Mouse (Mus musculus) liver, embryonic 14.5 days (tissue): ENCODE measurements around the gene Adgrb2. TPM values are rescaled to one million over a fixed set of nuclear protein-coding genes. Genes with fewer than 3 reads are reported as not detected.

Experiments used
- ATAC-seq: fragments of 200-750 bp; cut with Nextera tagmentation; 2 replicates; pipeline ENCODE4 v1.8.0; 2017; ENCODE audit warnings: moderate number of reproducible peaks, mild to moderate bottlenecking, moderate library complexity; ENCODE audit not compliant: insufficient read depth
- DNase-seq, 3 experiments: peaks; one replicate each; pipeline ENCODE4 v3.0.0-alpha.2; 2012 to 2013; ENCODE audit warnings: low read depth in 3 of 3, low spot score in 3 of 3
- H3K27ac ChIP-seq: fragments of 300-500 bp; sonication (generic); 2 replicates; pipeline ENCODE4 v1.5.1; 2014; ENCODE audit warnings: moderate library complexity, mild to moderate bottlenecking, control low read depth, inconsistent platforms
- H3K27me3 ChIP-seq: fragments of 300-500 bp; sonication (generic); 2 replicates; pipeline ENCODE4 v1.6.1; 2014; ENCODE audit warnings: mild to moderate bottlenecking, low read length, moderate library complexity; ENCODE audit not compliant: control insufficient read depth, insufficient read depth
- H3K36me3 ChIP-seq: fragments of 300-500 bp; sonication (generic); replicated peaks from 2 replicates; pipeline ENCODE4 v1.6.1; 2014; ENCODE audit warnings: low read depth; ENCODE audit not compliant: control insufficient read depth, insufficient read depth
- H3K4me1 ChIP-seq, 2 experiments: fragments of 200-500 bp in 1 of 2; fragments of 300-500 bp in 1 of 2; sonication (generic) in 1 of 2; replicated peaks; 2 replicates each; pipeline ENCODE4 v1.6.1; 2012 to 2014; ENCODE audit warnings: antibody characterized with exemption in 1 of 2, inconsistent platforms in 1 of 2, low read length in 1 of 2; ENCODE audit not compliant: control insufficient read depth in 2 of 2, insufficient read depth in 2 of 2
- H3K4me2 ChIP-seq: fragments of 300-500 bp; sonication (generic); 2 replicates; pipeline ENCODE4 v1.6.1; 2014; ENCODE audit warnings: low read depth, mild to moderate bottlenecking, control low read depth, moderate library complexity
- H3K4me3 ChIP-seq, 2 experiments: fragments of 200-500 bp in 1 of 2; fragments of 300-500 bp in 1 of 2; sonication (generic) in 1 of 2; 2 replicates each; pipeline ENCODE4 v1.5.1; 2012 to 2014; ENCODE audit warnings: low read depth in 2 of 2, low read length in 2 of 2, mild to moderate bottlenecking in 2 of 2, control low read depth in 1 of 2, inconsistent platforms in 1 of 2, moderate library complexity in 1 of 2; ENCODE audit not compliant: insufficient read depth in 1 of 2
- H3K9ac ChIP-seq: fragments of 300-500 bp; sonication (generic); replicated peaks from 2 replicates; pipeline ENCODE4 v1.6.1; 2014; ENCODE audit warnings: mild to moderate bottlenecking, control low read depth, moderate library complexity
- H3K9me3 ChIP-seq: fragments of 300-500 bp; sonication (generic); 2 replicates; pipeline ENCODE4 v1.6.1; 2016; ENCODE audit warnings: low read length, mixed read lengths; ENCODE audit not compliant: control insufficient read depth
- CTCF ChIP-seq: IDR thresholded peaks from 2 replicates; pipeline ENCODE4 v1.5.1; 2016; ENCODE audit warnings: antibody characterized with exemption, low read depth, control low read depth
- EP300 ChIP-seq: IDR thresholded peaks from 2 replicates; pipeline ENCODE4 v1.6.1; 2016; ENCODE audit warnings: antibody characterized with exemption, low read depth
- whole genome bisulfite sequencing: fragments of 180-500 bp; shearing (Covaris S2); extraction: QIAGEN DNeasy Blood & Tissue Kit; methylation state at CpG from one replicate; pipeline ENCODE4 v1.1.7; 2014; ENCODE audit not compliant: insufficient replicate concordance; 5-methylcytosine and 5-hydroxymethylcytosine counted together
- polyA plus RNA-seq, 2 experiments: library from polyadenylated mRNA; depleted of rRNA in 1 of 2; stranded (reverse) in 1 of 2; unstranded in 1 of 2; fragments of >200 nt; fragmentation: Nextera tagmentation in 1 of 2; extraction: Ambion mirVana in 1 of 2; gene quantifications; 2 replicates each; pipeline versions ENCODE4 v1.2.1 to v1.2.3; 2012 to 2014

Gene Adgrb2
- polyA plus RNA-seq (2012; rRNA removed) (0.22 and 0.24 TPM in 2 replicates), polyA plus RNA-seq (2014; fragmentation: Nextera tagmentation; extraction: Ambion mirVana) (0.15 TPM in 1 of 2 replicates, not detected in the other)

DNA sequence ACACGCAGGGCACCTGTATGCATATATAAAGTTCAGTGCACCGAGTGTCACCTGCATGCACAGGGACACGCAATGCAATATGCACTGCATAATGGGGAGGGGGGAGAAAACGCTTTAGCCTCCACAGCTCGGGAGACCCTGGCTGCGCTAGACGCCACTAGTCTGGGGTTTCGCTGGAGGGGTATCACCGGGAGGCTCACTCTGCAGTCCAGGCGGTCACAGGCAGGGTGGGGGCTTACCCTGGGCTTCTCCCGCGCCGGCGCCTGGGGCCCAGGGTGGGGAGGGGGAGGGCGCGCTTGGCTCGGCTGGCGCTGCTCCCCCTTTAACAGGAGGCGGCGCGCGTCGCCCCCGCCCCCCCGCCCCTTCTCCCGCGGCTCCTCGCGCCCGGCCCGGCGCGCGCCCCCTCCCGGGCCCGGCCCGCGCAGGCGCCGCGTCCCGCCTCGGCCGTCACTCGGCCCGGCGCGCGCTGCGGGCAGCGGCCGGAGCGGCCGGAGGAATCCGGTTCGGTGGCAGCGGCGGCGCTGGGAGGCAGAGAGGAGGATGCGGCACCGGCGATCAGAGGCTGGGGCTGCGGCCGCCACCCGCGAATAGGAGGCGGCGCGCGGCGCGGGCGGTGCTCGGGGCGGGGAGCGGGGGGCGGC lies at the start of gene Adgrb2:
TSS of gene Adgrb2 (plus strand) at position 450 of the 641 bp plus-strand sequence.
- H3K4me3 ChIP-seq: peak within 1 kb of the TSS in 1 of 2 experiments; percentile 17; a peak in 2 of 4 replicates
- TF ChIP-seq CTCF (no peak), EP300 (no peak)
- WGBS: 1% methylated on average over 51 of the region's 77 CpGs
- H3K27me3 ChIP-seq: peaks cover 82% of the 10 kb centered on the region
- peak within 1 kb of the TSS; percentile 38 for H3K4me2 ChIP-seq
- no peaks in the 10 kb centered on the region for H3K4me1 ChIP-seq
- no peaks in the 10 kb centered on the region for H3K9me3 ChIP-seq
- DNase-seq: no peak
- ATAC-seq: no peak
- no peaks in the 10 kb centered on the region for H3K36me3 ChIP-seq
- no peak within 1 kb of the TSS for H3K9ac ChIP-seq
- H3K27ac ChIP-seq: no peak within 1 kb of the TSS

DNA sequence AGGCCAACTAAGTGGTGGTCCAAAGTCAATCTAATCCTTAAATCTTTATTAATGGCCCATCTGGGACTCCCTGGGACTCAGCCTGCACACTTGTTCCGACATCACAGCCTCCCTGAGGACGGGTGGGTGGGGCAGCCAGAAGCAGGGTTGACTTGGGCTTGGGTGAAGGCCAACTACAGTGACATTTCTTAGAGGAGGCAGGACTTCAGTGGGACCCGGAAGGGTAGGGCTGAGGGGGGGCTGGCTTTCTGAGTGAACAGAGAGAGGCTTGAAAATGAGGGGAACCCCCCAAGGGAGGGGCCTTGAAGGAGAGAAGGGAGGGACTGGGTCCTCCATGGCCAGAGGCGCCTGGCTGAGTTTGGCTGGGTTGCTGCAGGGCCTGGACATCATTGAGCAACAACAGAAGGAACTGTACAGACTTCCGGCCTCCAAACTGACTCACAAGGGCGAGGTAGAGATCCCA lies 33.3 kb upstream of the Adgrb2 start:
- H3K27ac ChIP-seq: no peak overlapping the region
- WGBS: 59% methylated on average over 6 of the region's 6 CpGs
- DNase-seq (no peak), ATAC-seq (no peak)
- no peaks in the 10 kb centered on the region; the same call in 1 of the 2 replicates for H3K27me3 ChIP-seq
- H3K36me3 ChIP-seq: no peaks in the 10 kb centered on the region
- TF ChIP-seq CTCF (no peak), EP300 (no peak)
- no peak overlapping the region for H3K9ac ChIP-seq
- H3K4me2 ChIP-seq: no peak overlapping the region
- H3K4me1 ChIP-seq: no peaks in the 10 kb centered on the region
- no peak overlapping the region for H3K4me3 ChIP-seq
- no peaks in the 10 kb centered on the region for H3K9me3 ChIP-seq

DNA sequence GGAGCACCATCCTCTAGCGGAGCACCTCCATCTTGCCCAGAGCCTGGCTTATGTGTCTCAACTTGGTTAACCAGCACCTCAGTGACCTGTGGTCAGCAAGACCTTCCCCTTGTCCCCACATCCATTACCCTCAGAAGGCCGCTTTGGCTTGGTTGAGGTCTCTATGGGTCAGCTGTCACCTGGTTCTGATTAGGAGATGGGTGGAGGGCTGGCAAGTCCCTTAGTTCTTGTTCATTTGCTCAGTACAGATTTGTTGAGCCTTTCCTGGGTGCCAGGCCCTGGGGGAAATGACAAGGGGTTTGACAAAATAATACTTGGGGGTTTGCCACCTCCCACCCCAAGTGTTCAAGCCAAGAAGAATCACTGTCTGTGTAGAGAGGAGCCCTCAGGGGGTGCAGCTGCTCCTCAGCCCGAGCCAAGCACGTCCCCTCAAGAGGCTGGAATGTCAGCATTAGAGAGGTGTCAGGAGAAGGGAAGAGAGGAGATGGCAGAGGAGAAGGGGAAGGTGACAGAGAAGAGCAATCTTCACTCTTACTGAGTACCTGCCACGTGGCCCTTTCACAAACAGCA lies 32.3 kb upstream of the Adgrb2 start:
- no peak overlapping the region for H3K4me2 ChIP-seq
- 39% methylated on average over 5 of the region's 5 CpGs for WGBS
- no peaks in the 10 kb centered on the region for H3K36me3 ChIP-seq
- no peak overlapping the region for H3K9ac ChIP-seq
- TF ChIP-seq CTCF (no peak), EP300 (no peak)
- no peaks in the 10 kb centered on the region for H3K9me3 ChIP-seq
- no peaks in the 10 kb centered on the region for H3K4me1 ChIP-seq
- no peaks in the 10 kb centered on the region; the same call in 1 of the 2 replicates for H3K27me3 ChIP-seq
- H3K4me3 ChIP-seq: no peak overlapping the region
- H3K27ac ChIP-seq: no peak overlapping the region
- no peak for DNase-seq
- ATAC-seq: no peak

DNA sequence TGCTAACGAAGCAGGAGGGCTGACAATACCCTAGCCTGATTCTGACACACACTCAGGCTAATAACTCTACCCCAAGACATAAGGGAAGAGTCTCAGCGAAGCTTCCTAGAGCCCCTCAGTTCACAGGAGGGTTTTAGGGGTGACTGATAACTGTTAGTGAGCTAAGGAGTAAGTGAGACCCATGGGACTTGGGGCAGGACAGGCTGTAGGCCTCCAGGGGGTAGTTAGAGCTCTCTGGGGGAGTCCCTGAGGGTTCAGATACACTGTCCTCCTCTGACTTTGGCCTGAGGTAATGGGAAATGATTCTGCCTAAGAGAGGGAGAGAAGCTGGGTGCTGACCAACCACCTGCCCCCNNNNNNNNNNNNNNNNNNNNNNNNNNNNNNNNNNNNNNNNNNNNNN lies 30.1 kb upstream of the Adgrb2 start:
- Histone ChIP-seq H3K36me3 (no peaks in the 10 kb centered on the region), H3K9ac (no peak overlapping the region), H3K27ac (no peak overlapping the region), H3K4me1 (no peaks in the 10 kb centered on the region), H3K9me3 (no peaks in the 10 kb centered on the region), H3K4me2 (no peak overlapping the region), H3K27me3 (no peaks in the 10 kb centered on the region), H3K4me3 (no peak overlapping the region)
- TF ChIP-seq CTCF: no peak
- TF ChIP-seq EP300: no peak
- ATAC-seq (no peak), DNase-seq (no peak)
- 45% methylated on average over 2 of the region's 2 CpGs for WGBS

DNA sequence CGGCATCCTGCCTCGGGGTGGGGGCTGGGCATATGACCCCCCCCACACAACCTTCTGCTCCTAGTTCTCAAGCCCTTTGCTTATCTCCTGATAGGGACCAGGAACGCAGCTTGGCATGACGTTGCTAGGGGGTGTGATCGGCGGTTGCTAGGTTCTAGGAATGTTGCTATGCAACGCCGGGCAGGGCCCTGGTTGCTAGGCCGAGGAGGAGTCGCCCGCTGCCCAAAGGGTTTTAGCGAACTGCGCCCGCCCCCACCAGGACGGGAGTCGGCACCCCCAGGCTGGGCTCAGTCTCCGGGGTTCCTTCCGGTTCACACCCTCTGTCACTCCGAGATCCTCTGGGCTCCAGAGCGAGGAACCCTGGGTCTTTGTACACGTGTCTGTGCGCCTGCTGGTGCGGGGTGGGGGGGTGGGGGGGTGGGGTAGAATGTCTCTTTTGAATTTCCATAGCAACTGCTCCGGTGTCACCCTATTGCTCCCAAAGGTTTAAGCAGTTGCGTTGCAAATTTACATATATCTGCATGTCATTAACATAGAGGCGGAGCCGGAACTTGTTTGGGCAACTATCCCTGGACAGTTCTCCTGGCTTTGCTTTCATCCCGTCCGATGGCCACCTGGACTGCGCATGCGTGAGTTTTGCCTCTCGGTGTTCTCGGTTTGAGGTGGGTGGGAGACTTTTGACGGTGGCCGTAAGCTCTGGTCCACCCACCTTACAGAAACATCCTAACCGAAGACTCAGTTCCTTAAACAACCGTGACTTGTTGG lies 24.3 kb upstream of the Adgrb2 start:
- no peak overlapping the region for H3K9ac ChIP-seq

More for the DNA sequence above, 24.3 kb upstream of the Adgrb2 start:
- TF ChIP-seq EP300: no peak
- TF ChIP-seq CTCF: no peak
- ATAC-seq (no peak), DNase-seq (peak in 1 of 3 experiments; percentile 20)
- 2% methylated on average over 37 of the region's 37 CpGs for WGBS
- H3K9me3 ChIP-seq: no peaks in the 10 kb centered on the region
- H3K4me1 ChIP-seq: peaks cover 0 to 4% of the 10 kb centered on the region in 2 experiments; a peak in 2 of 4 replicates
- peak overlapping the region; percentile 61 for H3K4me2 ChIP-seq
- H3K4me3 ChIP-seq: peak overlapping the region; percentile 10 to 32; a peak in 3 of 4 replicates
- H3K36me3 ChIP-seq: no peaks in the 10 kb centered on the region
- H3K27me3 ChIP-seq: peaks cover 8% of the 10 kb centered on the region
- H3K27ac ChIP-seq: no peak overlapping the region
